21 mouse cellular contexts compared by ENCODE assay signal in genomic region chr3:70314239-70314638, GRCm38 (mm10).
"Had no signal": no experiment of that assay in that cellular context is flagged by ENCODE, and none has a peak within 500 bp of the region (broad histone marks: within the 10 kb centered on the region; RNA-seq: fewer than 3 reads in every experiment).

No protein-coding gene starts in this region.

- H3K9ac ChIP-seq: kidney, embryonic 15.5 days; liver, embryonic 13.5 days; neural tube, embryonic 12.5 days; neural tube, embryonic 15.5 days; stomach, embryonic 15.5 days had no signal

- ATAC-seq: intestine, embryonic 16.5 days had no signal

- H3K27me3 ChIP-seq: kidney, embryonic 15.5 days; liver, embryonic 13.5 days; megakaryocyte, embryonic 14.5 days; neural tube, embryonic 12.5 days; neural tube, embryonic 15.5 days; stomach, embryonic 15.5 days had no signal

- H3K4me3 ChIP-seq: kidney, embryonic 15.5 days; left cerebral cortex, adult 2 months; liver, embryonic 13.5 days; megakaryocyte, embryonic 14.5 days; midbrain, embryonic 10.5 days; neural tube, embryonic 12.5 days; neural tube, embryonic 15.5 days; stomach, embryonic 15.5 days had no signal

- H3K36me3 ChIP-seq: kidney, embryonic 15.5 days; liver, embryonic 13.5 days; midbrain, embryonic 10.5 days; neural tube, embryonic 12.5 days; neural tube, embryonic 15.5 days; stomach, embryonic 15.5 days had no signal

- H3K9me3 ChIP-seq: kidney, embryonic 15.5 days; liver, embryonic 13.5 days; midbrain, embryonic 10.5 days; neural tube, embryonic 12.5 days; neural tube, embryonic 15.5 days; stomach, embryonic 15.5 days had no signal

- H3K27ac ChIP-seq: kidney, embryonic 15.5 days; left cerebral cortex, adult 2 months; liver, embryonic 13.5 days; macrophage; midbrain, embryonic 10.5 days; neural tube, embryonic 12.5 days; neural tube, embryonic 15.5 days; stomach, embryonic 15.5 days had no signal

- H3K4me2 ChIP-seq: kidney, embryonic 15.5 days; liver, embryonic 13.5 days; neural tube, embryonic 12.5 days; neural tube, embryonic 15.5 days; stomach, embryonic 15.5 days had no signal

- H3K4me1 ChIP-seq: kidney, embryonic 15.5 days; liver, embryonic 13.5 days; megakaryocyte, embryonic 14.5 days; midbrain, embryonic 10.5 days; neural tube, embryonic 12.5 days; stomach, embryonic 15.5 days had no signal

- DNase-seq: kidney, adult 18-20 months; kidney, postnatal 10 days; kidney, postnatal 36 days; layer of hippocampus, postnatal 36 days; liver, embryonic 13.5 days; lung, adult 2 months; midbrain, embryonic 14.5 days; right cerebral cortex, adult 18-20 months; right cerebral cortex, postnatal 25 days; spleen, adult 18-20 months; thymus, adult 2 months; thymus, postnatal 25 days had no signal
